ENCODE assay signal across 1 mouse cellular context in the genomic region with DNA sequence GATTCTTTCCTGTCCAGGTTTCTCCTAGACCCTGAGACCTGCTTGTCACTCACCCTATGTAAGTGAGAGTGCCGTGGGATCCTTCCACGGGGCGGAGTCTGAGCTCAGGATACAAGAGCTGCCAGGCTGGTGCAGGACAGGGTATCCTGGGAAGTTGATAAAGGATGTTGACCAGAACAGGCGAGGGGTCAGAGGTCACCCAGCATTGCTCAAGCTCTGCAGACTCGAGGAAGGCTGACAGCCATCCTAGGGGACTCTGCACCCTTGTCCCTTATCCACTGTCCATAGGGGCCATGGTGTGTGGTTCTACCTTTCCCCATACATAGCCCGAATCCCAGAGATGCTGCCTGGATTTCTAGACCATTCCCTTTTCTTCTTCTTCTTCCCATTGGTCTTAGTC.
TF ChIP-seq lines count a peak whose summit lies in the region.

No protein-coding gene starts in this region.

TF ChIP-seq in ES-E14, 5 proteins besides CTCF, POLR2A, EP300 and RAD21 (continued from another document):
- TF ChIP-seq MAFK (IDR thresholded peaks at IDR 0.05; ENCODE audit: insufficient read depth, low read depth, low read length) (no peak), ZNF384 (IDR thresholded peaks at IDR 0.05; ENCODE audit: low read depth, low read length) (no peak), ZC3H11A (IDR thresholded peaks at IDR 0.05; ENCODE audit: borderline replicate concordance, low read depth, low read length) (no peak)
